Mouse (Mus musculus) ES-Bruce4 (cell line): ENCODE results near the gene Nop2.

ENCODE experiments used
- CTCF ChIP-seq: IDR thresholded peaks from one replicate; pipeline ENCODE4 v1.8.1; 2011; ENCODE audit warnings: low read depth, low read length
- EP300 ChIP-seq: IDR thresholded peaks from 2 replicates; pipeline ENCODE4 v1.6.1; 2011; ENCODE audit warnings: low read depth, low read length; ENCODE audit not compliant: insufficient read depth
- POLR2A ChIP-seq: IDR thresholded peaks from one replicate; pipeline ENCODE4 v1.8.1; 2011; ENCODE audit warnings: low read length; ENCODE audit not compliant: insufficient read depth

DNA sequence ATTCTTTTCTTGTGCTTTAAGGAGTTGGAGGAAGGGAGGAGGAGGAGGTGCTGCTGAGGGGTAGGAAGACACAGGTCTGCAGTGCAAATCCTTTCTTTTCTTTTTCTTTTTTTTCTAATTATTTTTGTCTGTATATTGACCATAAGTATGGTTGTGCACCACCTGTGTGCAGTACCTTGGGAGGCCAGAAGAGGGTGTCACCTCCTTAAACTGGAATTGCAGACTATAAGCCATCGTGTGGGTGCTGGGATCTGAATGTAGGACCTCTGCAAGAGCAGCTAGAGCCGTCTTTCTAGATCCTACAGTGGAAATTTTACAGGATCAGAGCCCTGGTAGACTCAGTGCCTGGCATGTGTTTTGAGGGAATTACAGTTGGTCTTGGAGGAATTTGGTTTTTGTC is 24.0 kb upstream of the Nop2 start:
- TF ChIP-seq CTCF (no peak), POLR2A (no peak), EP300 (no peak)
